Mouse (Mus musculus): ENCODE results near the gene Dennd2c. TPM values are rescaled to one million over a fixed set of nuclear protein-coding genes. Genes with fewer than 3 reads are reported as not detected.

Gene Dennd2c
- polyA plus RNA-seq, 1 experiment from 2014 or later = 5.8 TPM

DNA sequence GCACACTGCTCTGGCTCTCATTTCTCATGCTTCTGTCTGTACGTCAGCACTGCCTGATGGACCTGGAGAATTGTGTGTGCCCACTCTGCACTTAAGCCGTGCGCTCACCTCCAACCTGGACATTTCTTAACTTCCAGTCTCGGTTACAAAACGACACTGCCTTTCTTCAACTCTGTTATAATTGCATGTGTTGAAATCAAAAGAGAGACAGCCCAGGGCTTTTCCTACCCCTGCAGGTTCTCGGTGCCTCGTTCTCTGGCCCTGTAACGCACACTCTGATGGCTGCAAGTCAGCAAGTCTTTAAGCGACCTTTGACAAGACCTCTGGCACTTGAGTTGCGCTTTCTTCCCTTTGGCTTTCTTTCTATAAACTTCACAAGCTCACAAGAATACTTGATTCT is 40.0 kb downstream of the Dennd2c start:
- H3K4me1 ChIP-seq (ENCODE audit: control insufficient read depth, insufficient read depth, low read length) = peaks cover 10% of the 10 kb centered on the region; the same call in 1 of the 2 replicates
- no peaks in the 10 kb centered on the region for H3K36me3 ChIP-seq (ENCODE audit: control insufficient read depth, insufficient read depth)
- H3K9me3 ChIP-seq (replicated peaks; ENCODE audit: control insufficient read depth, low read length) = no peaks in the 10 kb centered on the region
- no peak overlapping the region for H3K9ac ChIP-seq (ENCODE audit: low read length)
- H3K4me2 ChIP-seq (ENCODE audit: low read depth, low read length) = no peak overlapping the region
- H3K27ac ChIP-seq (ENCODE audit: low read length) = no peak overlapping the region
- H3K27me3 ChIP-seq (ENCODE audit: control insufficient read depth, insufficient read depth, low read length) = no peaks in the 10 kb centered on the region
- no peak for ATAC-seq (replicated peaks; ENCODE audit: extremely low read depth, insufficient read depth, low FRiP score)
- 75% methylated on average over 10 of the region's 10 CpGs for WGBS
- H3K4me3 ChIP-seq (ENCODE audit: low read length) = no peak overlapping the region

DNA sequence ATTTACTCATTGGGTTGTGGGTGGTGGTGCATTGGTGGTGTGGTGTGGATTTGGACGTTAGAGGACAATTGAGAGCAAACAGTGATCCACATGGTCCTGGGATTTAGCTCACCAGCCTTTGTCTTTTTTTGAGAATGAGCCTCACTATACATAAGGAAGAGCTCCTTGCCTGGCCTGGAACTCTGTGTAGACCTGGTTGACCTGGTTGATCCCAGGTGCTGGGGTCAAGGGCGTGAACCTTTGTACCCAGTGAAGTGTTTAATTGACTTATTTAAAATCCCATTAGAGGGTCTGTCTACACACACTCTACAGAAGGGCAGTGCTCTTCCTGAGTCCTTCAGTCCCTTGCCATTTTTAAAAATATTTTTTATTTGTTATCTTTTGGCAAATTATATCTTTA is 42.9 kb downstream of the Dennd2c start:
- WGBS = 84% methylated on average over 2 of the region's 2 CpGs
- no peak for ATAC-seq (replicated peaks; ENCODE audit: extremely low read depth, insufficient read depth, low FRiP score)

DNA sequence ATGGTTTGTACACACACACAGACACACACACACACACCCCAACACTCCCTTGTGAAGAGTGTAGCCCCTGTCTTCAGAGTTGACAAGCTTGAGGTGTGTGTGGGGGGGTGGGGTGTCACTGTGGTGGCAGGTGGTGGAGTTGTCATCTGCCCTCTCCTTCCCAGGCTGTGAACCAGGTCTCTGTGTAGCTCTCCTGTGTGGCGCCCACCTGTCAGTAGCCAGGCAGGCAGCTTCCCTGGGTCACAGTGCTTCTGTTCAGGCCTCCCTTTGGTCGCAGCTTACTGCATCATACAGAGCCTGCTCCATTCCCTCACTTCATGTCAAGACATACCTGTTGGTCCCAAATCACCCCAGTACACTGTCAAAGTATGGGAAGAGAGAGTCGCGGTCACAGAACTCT is 43.4 kb downstream of the Dennd2c start:
- WGBS = 85% methylated on average over 4 of the region's 4 CpGs
- no peak for ATAC-seq (replicated peaks; ENCODE audit: extremely low read depth, insufficient read depth, low FRiP score)

More for the DNA sequence above, 42.9 kb downstream of the Dennd2c start:
- H3K36me3 ChIP-seq (ENCODE audit: control insufficient read depth, insufficient read depth) = no peaks in the 10 kb centered on the region
- no peak overlapping the region for H3K4me2 ChIP-seq (ENCODE audit: low read depth, low read length)
- no peaks in the 10 kb centered on the region for H3K9me3 ChIP-seq (replicated peaks; ENCODE audit: control insufficient read depth, low read length)
- no peak overlapping the region for H3K27ac ChIP-seq (ENCODE audit: low read length)
- no peaks in the 10 kb centered on the region for H3K27me3 ChIP-seq (ENCODE audit: control insufficient read depth, insufficient read depth, low read length)
- no peak overlapping the region for H3K4me3 ChIP-seq (ENCODE audit: low read length)
- H3K9ac ChIP-seq (ENCODE audit: low read length) = no peak overlapping the region
- no peaks in the 10 kb centered on the region for H3K4me1 ChIP-seq (ENCODE audit: control insufficient read depth, insufficient read depth, low read length)

DNA sequence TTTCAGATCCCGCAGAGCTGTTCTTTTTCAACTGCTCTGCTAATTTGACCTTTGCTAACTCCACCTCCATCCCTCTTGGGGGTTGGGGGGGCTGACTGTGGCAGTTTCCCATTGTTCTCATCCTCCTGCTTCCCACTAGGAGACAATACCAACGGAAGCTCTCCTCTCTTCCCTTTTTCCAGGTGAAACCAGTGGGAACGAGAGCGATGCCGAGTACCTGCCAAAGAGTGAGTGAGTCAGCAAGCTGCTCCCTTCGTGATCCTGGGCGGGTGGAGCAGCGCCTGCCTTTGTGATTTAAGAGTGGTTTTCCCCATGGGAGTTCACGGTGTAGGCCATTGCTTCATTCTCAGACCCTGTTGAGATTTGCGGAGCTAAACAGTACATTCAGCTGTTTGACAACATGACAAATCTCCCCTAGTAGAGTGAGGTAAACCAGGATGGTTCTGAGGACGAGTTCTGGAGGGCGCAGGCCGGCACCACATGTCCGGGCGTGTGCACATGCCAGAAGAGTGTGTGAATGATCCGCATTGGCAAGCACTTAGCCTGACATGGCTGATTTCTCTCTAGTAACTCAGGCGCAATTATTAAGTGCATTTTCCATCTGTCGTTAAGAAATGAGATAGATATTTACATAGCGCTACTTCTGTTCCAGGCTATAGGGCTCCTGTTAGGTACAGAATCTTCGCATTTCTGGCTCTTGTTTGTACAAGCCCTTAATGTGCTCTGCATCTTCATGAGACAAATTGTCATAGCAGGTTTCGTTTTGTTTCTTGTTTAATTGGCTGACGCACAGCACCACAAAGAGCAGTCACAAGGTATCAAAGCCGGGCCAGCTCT is 44.1 kb downstream of the Dennd2c start:
- 74% methylated on average over 23 of the region's 23 CpGs for WGBS
- no peaks in the 10 kb centered on the region for H3K4me1 ChIP-seq (ENCODE audit: control insufficient read depth, insufficient read depth, low read length)
- H3K4me3 ChIP-seq (ENCODE audit: low read length) = no peak overlapping the region
- H3K9me3 ChIP-seq (replicated peaks; ENCODE audit: control insufficient read depth, low read length) = no peaks in the 10 kb centered on the region
- 0 out of 2 replicates have a peak, but pooled peaks cover 2% of the 10 kb centered on the region for H3K36me3 ChIP-seq (ENCODE audit: control insufficient read depth, insufficient read depth)
- no peak overlapping the region for H3K9ac ChIP-seq (ENCODE audit: low read length)
- no peak overlapping the region for H3K4me2 ChIP-seq (ENCODE audit: low read depth, low read length)
- no peaks in the 10 kb centered on the region for H3K27me3 ChIP-seq (ENCODE audit: control insufficient read depth, insufficient read depth, low read length)
- no peak overlapping the region for H3K27ac ChIP-seq (ENCODE audit: low read length)
- ATAC-seq (replicated peaks; ENCODE audit: extremely low read depth, insufficient read depth, low FRiP score) = peak; percentile 41; the same call in 1 of the 2 replicates

More for the DNA sequence above, 43.4 kb downstream of the Dennd2c start:
- Histone ChIP-seq H3K4me3 (ENCODE audit: low read length) (no peak overlapping the region), H3K4me1 (ENCODE audit: control insufficient read depth, insufficient read depth, low read length) (no peaks in the 10 kb centered on the region), H3K27ac (ENCODE audit: low read length) (no peak overlapping the region), H3K9me3 (replicated peaks; ENCODE audit: control insufficient read depth, low read length) (no peaks in the 10 kb centered on the region), H3K9ac (ENCODE audit: low read length) (no peak overlapping the region), H3K36me3 (ENCODE audit: control insufficient read depth, insufficient read depth) (0 out of 2 replicates have a peak, but pooled peaks cover 2% of the 10 kb centered on the region), H3K27me3 (ENCODE audit: control insufficient read depth, insufficient read depth, low read length) (no peaks in the 10 kb centered on the region), H3K4me2 (ENCODE audit: low read depth, low read length) (no peak overlapping the region)

DNA sequence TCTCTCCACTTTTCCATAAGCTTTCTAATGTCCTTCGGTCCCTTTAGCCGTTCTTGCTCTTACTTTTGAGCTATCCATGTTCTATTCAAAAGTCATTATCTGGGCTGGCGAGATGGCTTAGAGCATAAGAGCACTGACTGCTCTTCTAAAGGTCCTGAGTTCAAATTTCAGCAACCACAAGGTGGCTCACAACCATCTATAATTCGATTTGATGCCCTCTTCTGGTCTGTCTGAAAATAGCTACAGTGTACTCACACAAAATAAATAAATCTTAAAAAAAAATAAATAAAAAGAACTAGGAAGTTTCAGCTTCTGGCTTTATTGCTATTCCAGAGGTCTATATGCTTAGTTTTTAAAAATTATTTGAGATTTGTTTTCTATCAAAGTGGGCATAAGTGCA is 45.4 kb downstream of the Dennd2c start:
- Histone ChIP-seq H3K36me3 (ENCODE audit: control insufficient read depth, insufficient read depth) (0 out of 2 replicates have a peak, but pooled peaks cover 2% of the 10 kb centered on the region), H3K27ac (ENCODE audit: low read length) (no peak overlapping the region), H3K9ac (ENCODE audit: low read length) (no peak overlapping the region), H3K4me3 (ENCODE audit: low read length) (no peak overlapping the region), H3K9me3 (replicated peaks; ENCODE audit: control insufficient read depth, low read length) (no peaks in the 10 kb centered on the region), H3K4me1 (ENCODE audit: control insufficient read depth, insufficient read depth, low read length) (no peaks in the 10 kb centered on the region), H3K4me2 (ENCODE audit: low read depth, low read length) (no peak overlapping the region), H3K27me3 (ENCODE audit: control insufficient read depth, insufficient read depth, low read length) (no peaks in the 10 kb centered on the region)
- 82% methylated on average over 4 of the region's 4 CpGs for WGBS
- no peak for ATAC-seq (replicated peaks; ENCODE audit: extremely low read depth, insufficient read depth, low FRiP score)

DNA sequence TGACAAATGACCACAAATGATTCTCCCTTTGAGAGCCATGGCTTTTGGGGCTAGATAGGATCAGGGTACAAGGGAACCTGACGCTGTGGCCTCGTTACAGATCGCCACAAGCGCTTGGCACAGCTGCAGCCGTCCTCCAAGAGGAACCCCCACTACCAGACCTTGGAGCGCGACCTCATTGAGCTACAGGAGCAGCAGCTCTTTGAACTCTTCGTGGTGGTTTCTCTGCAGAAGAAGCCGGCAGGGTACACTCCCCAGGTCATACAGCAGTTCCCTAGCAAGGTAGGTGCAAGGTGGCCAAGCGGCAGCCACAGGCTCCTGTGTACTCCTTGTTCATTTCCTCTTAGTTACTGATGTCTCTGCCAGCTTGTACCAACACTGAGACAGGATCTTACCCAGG is 46.5 kb downstream of the Dennd2c start:
- Histone ChIP-seq H3K36me3 (ENCODE audit: control insufficient read depth, insufficient read depth) (peaks cover 11% of the 10 kb centered on the region), H3K9me3 (replicated peaks; ENCODE audit: control insufficient read depth, low read length) (peaks cover 6% of the 10 kb centered on the region; the same call in 1 of the 2 replicates), H3K4me3 (ENCODE audit: low read length) (no peak overlapping the region), H3K27me3 (ENCODE audit: control insufficient read depth, insufficient read depth, low read length) (no peaks in the 10 kb centered on the region), H3K4me2 (ENCODE audit: low read depth, low read length) (no peak overlapping the region), H3K9ac (ENCODE audit: low read length) (no peak overlapping the region), H3K27ac (ENCODE audit: low read length) (no peak overlapping the region), H3K4me1 (ENCODE audit: control insufficient read depth, insufficient read depth, low read length) (no peaks in the 10 kb centered on the region)
- WGBS = 82% methylated on average over 10 of the region's 10 CpGs
- ATAC-seq (replicated peaks; ENCODE audit: extremely low read depth, insufficient read depth, low FRiP score) = no peak

DNA sequence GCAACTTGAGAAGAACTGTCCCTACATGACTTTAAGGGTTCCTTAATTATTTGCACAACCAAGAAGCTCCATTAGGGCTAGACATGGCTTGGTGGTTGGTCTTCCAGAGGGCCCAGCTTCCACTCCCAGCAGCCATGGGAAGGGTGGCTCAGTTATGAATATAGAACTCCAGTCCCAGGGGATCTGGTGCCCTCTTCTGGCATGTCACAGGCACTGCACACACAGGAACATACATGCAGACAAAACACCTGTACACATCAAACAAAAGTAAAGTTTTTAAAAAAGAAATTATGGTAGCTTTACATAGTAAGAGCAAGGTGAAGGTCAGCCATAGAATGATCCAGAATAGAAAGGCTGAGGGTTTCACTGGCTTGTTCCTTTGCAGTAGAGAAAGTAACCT is 51.4 kb downstream of the Dennd2c start:
- no peak for ATAC-seq (replicated peaks; ENCODE audit: extremely low read depth, insufficient read depth, low FRiP score)
- H3K4me3 ChIP-seq (ENCODE audit: low read length) = no peak overlapping the region
- no peak overlapping the region for H3K27ac ChIP-seq (ENCODE audit: low read length)
- H3K9me3 ChIP-seq (replicated peaks; ENCODE audit: control insufficient read depth, low read length) = peaks cover 6% of the 10 kb centered on the region; the same call in 1 of the 2 replicates
- H3K9ac ChIP-seq (ENCODE audit: low read length) = no peak overlapping the region
- no peak overlapping the region for H3K4me2 ChIP-seq (ENCODE audit: low read depth, low read length)
- H3K36me3 ChIP-seq (ENCODE audit: control insufficient read depth, insufficient read depth) = peaks cover 15% of the 10 kb centered on the region
- no peaks in the 10 kb centered on the region for H3K27me3 ChIP-seq (ENCODE audit: control insufficient read depth, insufficient read depth, low read length)
- H3K4me1 ChIP-seq (ENCODE audit: control insufficient read depth, insufficient read depth, low read length) = no peaks in the 10 kb centered on the region

DNA sequence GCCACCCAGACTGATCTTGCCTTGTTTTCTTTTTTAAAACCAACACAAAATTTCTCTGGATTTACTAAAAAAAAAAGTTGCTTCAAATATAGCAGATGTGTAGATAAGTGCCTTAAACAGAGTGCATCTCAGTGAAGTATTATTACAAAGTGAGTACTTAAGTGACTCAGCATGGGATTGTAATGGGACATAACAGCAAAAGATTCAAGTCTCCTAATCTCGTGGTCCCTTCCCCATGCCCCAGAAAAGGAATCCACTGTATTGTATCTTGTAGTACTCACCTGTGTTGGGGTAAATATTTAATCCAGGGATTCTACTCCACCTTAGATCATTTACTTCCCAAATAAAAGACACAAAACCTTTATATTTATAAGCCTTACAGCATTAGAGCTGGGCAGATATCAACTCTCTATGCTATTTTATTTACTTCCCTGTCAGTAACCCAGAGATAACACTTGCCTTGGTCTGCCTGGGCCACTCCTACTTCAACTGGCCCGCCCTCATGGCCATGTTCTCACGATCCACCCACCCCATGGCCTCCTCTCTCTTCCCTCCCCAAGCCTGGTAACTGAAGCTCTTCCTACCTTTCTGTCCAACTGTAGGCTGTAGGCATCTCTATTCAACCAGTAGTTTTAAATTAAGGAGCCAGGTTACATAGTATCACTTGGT is 57.0 kb downstream of the Dennd2c start:
- Histone ChIP-seq H3K9me3 (replicated peaks; ENCODE audit: control insufficient read depth, low read length) (no peaks in the 10 kb centered on the region), H3K27ac (ENCODE audit: low read length) (no peak overlapping the region)
- WGBS = 44% methylated on average over 3 of the region's 3 CpGs

DNA sequence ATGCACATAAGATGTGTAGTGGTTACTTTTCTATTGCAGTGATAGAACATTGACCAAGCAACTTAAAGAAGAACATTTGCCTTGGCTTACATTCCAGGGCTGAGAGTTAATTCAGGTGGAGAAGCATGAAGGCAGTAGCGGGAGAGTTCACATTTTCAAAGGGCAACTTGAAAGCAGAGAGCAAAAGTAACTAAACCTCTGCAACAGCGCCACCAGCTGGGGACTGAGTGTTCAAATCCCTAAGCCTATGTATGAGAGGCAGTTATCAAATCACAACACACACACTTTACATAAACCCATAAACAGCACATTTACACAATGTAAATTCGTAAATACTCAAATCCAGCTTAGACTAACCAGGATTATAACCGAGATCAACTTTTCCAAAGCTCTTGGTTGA is 67.4 kb downstream of the Dennd2c start:
- peaks cover 10% of the 10 kb centered on the region for H3K4me1 ChIP-seq (ENCODE audit: control insufficient read depth, insufficient read depth, low read length)
- H3K27ac ChIP-seq (ENCODE audit: low read length) = no peak overlapping the region
- 20% methylated on average over 4 of the region's 4 CpGs for WGBS
- no peak overlapping the region for H3K9ac ChIP-seq (ENCODE audit: low read length)
- H3K9me3 ChIP-seq (replicated peaks; ENCODE audit: control insufficient read depth, low read length) = no peaks in the 10 kb centered on the region
- ATAC-seq (replicated peaks; ENCODE audit: extremely low read depth, insufficient read depth, low FRiP score) = 0 out of 2 replicates have a peak, but pooled peaks have one; percentile 19
- H3K4me2 ChIP-seq (ENCODE audit: low read depth, low read length) = no peak overlapping the region
- no peak overlapping the region for H3K4me3 ChIP-seq (ENCODE audit: low read length)
- peaks cover 11% of the 10 kb centered on the region; the same call in 1 of the 2 replicates for H3K36me3 ChIP-seq (ENCODE audit: control insufficient read depth, insufficient read depth)
- H3K27me3 ChIP-seq (ENCODE audit: control insufficient read depth, insufficient read depth, low read length) = no peaks in the 10 kb centered on the region

More for the DNA sequence above, 57.0 kb downstream of the Dennd2c start:
- ATAC-seq (replicated peaks; ENCODE audit: extremely low read depth, insufficient read depth, low FRiP score) = no peak
- Histone ChIP-seq H3K36me3 (ENCODE audit: control insufficient read depth, insufficient read depth) (peaks cover 7% of the 10 kb centered on the region), H3K4me3 (ENCODE audit: low read length) (no peak overlapping the region), H3K4me1 (ENCODE audit: control insufficient read depth, insufficient read depth, low read length) (no peaks in the 10 kb centered on the region), H3K9ac (ENCODE audit: low read length) (no peak overlapping the region), H3K4me2 (ENCODE audit: low read depth, low read length) (no peak overlapping the region), H3K27me3 (ENCODE audit: control insufficient read depth, insufficient read depth, low read length) (no peaks in the 10 kb centered on the region)
